Mouse (Mus musculus) intestine, embryonic 15.5 days (tissue): ENCODE data around the gene Rfx7. TPM values are rescaled to one million over a fixed set of nuclear protein-coding genes. Genes with fewer than 3 reads are reported as not detected.
A peak's percentile ranks its signal among the peaks of the same experiment; 100 is the strongest.

Experiments
- ATAC-seq: fragments of 200-750 bp; cut with Nextera tagmentation; 2 replicates; pipeline ENCODE4 v1.8.0; 2017; ENCODE audit warnings: moderate TSS enrichment, moderate library complexity
- H3K27ac ChIP-seq: fragments of 300-500 bp; sonication (generic); 2 replicates; pipeline ENCODE4 v1.5.1; 2015; ENCODE audit warnings: mild to moderate bottlenecking, inconsistent platforms
- H3K27me3 ChIP-seq: fragments of 300-500 bp; sonication (generic); replicated peaks from 2 replicates; pipeline ENCODE4 v1.6.1; 2015; ENCODE audit warnings: inconsistent platforms
- H3K36me3 ChIP-seq: fragments of 300-500 bp; sonication (generic); 2 replicates; pipeline ENCODE4 v1.6.1; 2015; ENCODE audit warnings: inconsistent platforms
- H3K4me1 ChIP-seq: fragments of 300-500 bp; sonication (generic); replicated peaks from 2 replicates; pipeline ENCODE4 v1.6.1; 2015; ENCODE audit warnings: inconsistent platforms
- H3K4me2 ChIP-seq: fragments of 300-500 bp; sonication (generic); replicated peaks from 2 replicates; pipeline ENCODE4 v1.6.1; 2015; ENCODE audit warnings: mild to moderate bottlenecking, inconsistent platforms
- H3K4me3 ChIP-seq: fragments of 300-500 bp; sonication (generic); replicated peaks from 2 replicates; pipeline ENCODE4 v1.5.1; 2015; ENCODE audit warnings: inconsistent platforms
- H3K9ac ChIP-seq: fragments of 300-500 bp; sonication (generic); 2 replicates; pipeline ENCODE4 v1.6.1; 2015; ENCODE audit warnings: inconsistent platforms
- H3K9me3 ChIP-seq: fragments of 300-500 bp; sonication (generic); 2 replicates; pipeline ENCODE4 v1.6.1; 2016; ENCODE audit warnings: inconsistent platforms
- WGBS: fragments of 180-500 bp; shearing (Covaris S2); methylation state at CpG from one replicate; pipeline ENCODE4 v1.1.7; 2015; 5-methylcytosine and 5-hydroxymethylcytosine counted together
- polyA plus RNA-seq: library from polyadenylated mRNA; unstranded; fragments of >200 nt; fragmentation: Nextera tagmentation; extraction: Ambion mirVana; gene quantifications from 2 replicates; pipeline ENCODE4 v1.2.1, GENCODE M21; 2015

Gene Rfx7
- polyA plus RNA-seq, 1 experiment from 2014 or later, result 10.9 TPM

- no peaks in the 10 kb centered on the region for H3K27me3 ChIP-seq
- H3K27ac ChIP-seq, result no peak overlapping the region
- H3K9me3 ChIP-seq, result no peaks in the 10 kb centered on the region
- H3K4me2 ChIP-seq, result no peak overlapping the region
- no peak overlapping the region for H3K9ac ChIP-seq
- no peaks in the 10 kb centered on the region for H3K4me1 ChIP-seq
- H3K36me3 ChIP-seq, result no peaks in the 10 kb centered on the region
- H3K4me3 ChIP-seq, result no peak overlapping the region
- ATAC-seq, result no peak
Observed at GRCm38 (mm10) chr9:72520849-72521248, 11.2 kb upstream of the Rfx7 start.

- Histone ChIP-seq H3K4me1 (peaks cover 5% of the 10 kb centered on the region), H3K36me3 (no peaks in the 10 kb centered on the region), H3K4me3 (no peak overlapping the region), H3K9me3 (no peaks in the 10 kb centered on the region), H3K9ac (no peak overlapping the region), H3K4me2 (no peak overlapping the region), H3K27ac (no peak overlapping the region), H3K27me3 (no peaks in the 10 kb centered on the region)
- 87% methylated on average over 1 of the region's 1 CpGs for WGBS
- ATAC-seq, result no peak
Observed at GRCm38 (mm10) chr9:72526091-72526490, 5.9 kb upstream of the Rfx7 start.

DNA sequence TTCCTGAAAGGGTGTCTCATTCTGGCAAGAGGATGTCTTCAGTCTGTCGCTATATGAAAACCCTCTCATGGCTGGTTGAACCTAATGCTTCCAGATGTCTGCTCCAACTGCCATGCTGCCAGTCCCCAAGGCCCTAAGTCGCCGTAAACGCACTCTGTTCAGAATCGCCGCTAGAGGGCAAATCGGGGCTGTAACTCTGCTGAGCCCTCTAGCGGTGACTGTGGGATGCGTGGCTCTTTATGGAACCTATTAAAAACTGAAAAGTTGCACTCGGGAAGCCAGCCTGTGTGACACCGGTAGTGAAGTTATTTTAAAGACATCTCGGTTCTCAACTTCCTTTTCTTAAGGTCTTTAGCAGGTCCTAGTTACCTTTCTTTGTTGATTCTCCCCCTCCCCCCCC lies 1.8 kb upstream of the Rfx7 start:
- ATAC-seq, result peak; percentile 4; the same call in 1 of the 2 replicates
- Histone ChIP-seq H3K27ac (peak overlapping the region; percentile 100), H3K9ac (no peak overlapping the region)

GRCm38 (mm10) chr9:72530824-72531223 lies 1.2 kb upstream of the Rfx7 start:
- Histone ChIP-seq H3K9ac (peak overlapping the region; percentile 96; the same call in 1 of the 2 replicates), H3K36me3 (no peaks in the 10 kb centered on the region), H3K9me3 (no peaks in the 10 kb centered on the region), H3K4me2 (peak overlapping the region; percentile 85), H3K4me3 (peak overlapping the region; percentile 94), H3K27ac (peak overlapping the region; percentile 100), H3K27me3 (no peaks in the 10 kb centered on the region), H3K4me1 (peaks cover 6% of the 10 kb centered on the region)
- ATAC-seq, result peak; percentile 62
- 27% methylated on average over 4 of the region's 4 CpGs for WGBS

More for the DNA sequence above, 1.8 kb upstream of the Rfx7 start:
- H3K36me3 ChIP-seq, result no peaks in the 10 kb centered on the region
- H3K9me3 ChIP-seq, result no peaks in the 10 kb centered on the region
- under 1% methylated on average over 12 of the region's 12 CpGs for WGBS
- peaks cover 6% of the 10 kb centered on the region for H3K4me1 ChIP-seq
- no peak overlapping the region for H3K4me3 ChIP-seq
- no peaks in the 10 kb centered on the region for H3K27me3 ChIP-seq
- 0 out of 2 replicates have a peak overlapping the region, but pooled peaks have one; percentile 85 for H3K4me2 ChIP-seq

- Histone ChIP-seq H3K9me3 (no peaks in the 10 kb centered on the region), H3K27me3 (no peaks in the 10 kb centered on the region), H3K27ac (peak overlapping the region; percentile 100), H3K36me3 (no peaks in the 10 kb centered on the region), H3K4me3 (peak overlapping the region; percentile 94), H3K4me2 (peak overlapping the region; percentile 85), H3K4me1 (peaks cover 6% of the 10 kb centered on the region), H3K9ac (peak overlapping the region; percentile 96)
- WGBS, result under 1% methylated on average over 35 of the region's 35 CpGs
- ATAC-seq, result peak; percentile 82
Observed at GRCm38 (mm10) chr9:72531291-72531995, 597 bp upstream of the Rfx7 start.

DNA sequence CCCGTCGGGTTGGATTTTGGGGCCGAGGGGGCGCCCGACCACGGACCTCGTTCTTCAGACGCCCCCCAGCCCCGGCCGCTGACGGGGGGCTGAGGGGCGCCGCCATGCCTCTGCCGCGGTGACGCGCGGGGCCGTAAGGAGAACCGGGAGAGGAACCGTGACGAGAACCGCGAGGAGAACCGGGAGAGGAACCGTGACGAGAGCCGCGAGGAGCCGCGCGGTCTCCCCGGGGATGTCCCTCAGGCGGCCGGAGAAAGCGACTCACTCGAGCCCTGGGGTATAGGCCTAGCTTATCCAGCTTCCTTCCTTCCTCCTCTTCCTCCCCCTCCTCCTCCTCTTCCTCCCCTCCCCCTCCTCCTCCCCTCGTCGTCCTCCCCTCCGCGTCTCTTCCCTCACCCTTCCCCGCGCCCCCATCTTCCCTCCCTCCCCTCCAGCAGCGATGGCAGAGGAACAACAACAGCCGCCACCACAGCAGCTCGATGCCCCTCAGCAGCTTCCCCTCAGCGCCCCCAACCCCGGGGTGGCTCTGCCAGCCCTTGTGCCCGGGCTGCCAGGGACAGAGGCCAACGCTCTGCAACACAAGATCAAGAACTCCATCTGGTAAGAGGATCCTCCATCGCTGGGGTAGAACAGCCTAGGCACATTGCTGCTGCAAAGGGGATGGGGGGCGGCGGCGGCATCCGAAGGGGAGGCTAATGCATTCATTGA lies 495 bp downstream of the Rfx7 start:
- no peaks in the 10 kb centered on the region for H3K9me3 ChIP-seq
- H3K36me3 ChIP-seq, result no peaks in the 10 kb centered on the region
- peak overlapping the region; percentile 100 for H3K27ac ChIP-seq
- ATAC-seq, result peak; percentile 40
- WGBS, result under 1% methylated on average over 51 of the region's 55 CpGs
- H3K27me3 ChIP-seq, result no peaks in the 10 kb centered on the region
- H3K9ac ChIP-seq, result peak overlapping the region; percentile 96
- H3K4me2 ChIP-seq, result peak overlapping the region; percentile 85
- H3K4me1 ChIP-seq, result peaks cover 6% of the 10 kb centered on the region
- peak overlapping the region; percentile 94 for H3K4me3 ChIP-seq

GRCm38 (mm10) chr9:72533089-72533415 lies 1.0 kb downstream of the Rfx7 start:
- H3K4me3 ChIP-seq, result peak overlapping the region; percentile 94

DNA sequence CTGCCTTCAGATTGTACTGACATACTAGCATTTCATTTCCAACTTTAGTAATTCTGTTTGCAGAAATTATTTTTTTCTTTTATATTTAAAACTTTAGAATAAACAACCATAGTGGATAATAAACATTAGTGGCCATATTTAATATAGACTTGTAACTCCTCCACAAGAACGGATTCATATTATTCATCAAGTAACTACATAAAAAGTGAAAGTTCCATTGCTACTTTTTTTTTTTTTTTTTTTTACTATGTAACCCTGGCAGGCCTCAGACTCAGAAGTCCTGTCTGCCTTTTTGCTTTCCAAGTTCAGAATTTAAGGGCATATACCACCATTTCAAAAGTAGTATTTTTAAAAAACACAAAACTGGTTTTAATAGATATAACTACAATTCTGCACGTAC lies 2.9 kb downstream of the Rfx7 start:
- H3K27ac ChIP-seq, result no peak overlapping the region
- H3K4me1 ChIP-seq, result peaks cover 6% of the 10 kb centered on the region
- ATAC-seq, result no peak
- H3K36me3 ChIP-seq, result no peaks in the 10 kb centered on the region
- 66% methylated on average over 2 of the region's 2 CpGs for WGBS
- H3K27me3 ChIP-seq, result no peaks in the 10 kb centered on the region
- H3K9me3 ChIP-seq, result no peaks in the 10 kb centered on the region
- H3K4me2 ChIP-seq, result no peak overlapping the region
- no peak overlapping the region for H3K9ac ChIP-seq
- H3K4me3 ChIP-seq, result no peak overlapping the region

More at GRCm38 (mm10) chr9:72533089-72533415, 1.0 kb downstream of the Rfx7 start:
- Histone ChIP-seq H3K9me3 (no peaks in the 10 kb centered on the region), H3K27ac (peak overlapping the region; percentile 100), H3K27me3 (no peaks in the 10 kb centered on the region), H3K9ac (peak overlapping the region; percentile 96), H3K36me3 (no peaks in the 10 kb centered on the region), H3K4me2 (peak overlapping the region; percentile 85), H3K4me1 (peaks cover 6% of the 10 kb centered on the region)
- no peak for ATAC-seq
- WGBS, result 0% methylated on average over 2 of the region's 2 CpGs

DNA sequence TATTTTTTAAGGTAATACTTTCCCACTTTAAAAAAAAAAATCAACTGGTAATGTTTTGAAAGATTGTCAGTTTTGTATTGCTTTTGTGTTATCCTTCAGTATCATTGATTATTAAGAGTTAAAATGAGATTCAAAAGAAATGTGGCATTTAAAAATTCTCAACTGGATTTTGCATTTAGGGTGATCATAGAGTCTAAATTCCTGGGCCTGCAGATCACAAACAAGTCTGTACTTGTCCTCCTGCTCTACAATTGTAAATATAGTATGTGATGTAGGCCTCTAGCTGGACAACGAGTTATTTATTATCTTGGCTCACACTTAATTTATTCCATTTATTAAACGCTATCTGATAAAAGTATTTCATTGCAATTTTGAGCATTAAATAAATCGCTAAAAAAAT lies 3.4 kb downstream of the Rfx7 start:
- 78% methylated on average over 3 of the region's 3 CpGs for WGBS
- no peak overlapping the region for H3K4me2 ChIP-seq
- H3K9ac ChIP-seq, result no peak overlapping the region
- no peak overlapping the region for H3K4me3 ChIP-seq
- H3K36me3 ChIP-seq, result no peaks in the 10 kb centered on the region
- ATAC-seq, result no peak
- H3K27ac ChIP-seq, result no peak overlapping the region
- H3K4me1 ChIP-seq, result peaks cover 6% of the 10 kb centered on the region
- no peaks in the 10 kb centered on the region for H3K9me3 ChIP-seq
- no peaks in the 10 kb centered on the region for H3K27me3 ChIP-seq

GRCm38 (mm10) chr9:72537086-72537485 lies 5.0 kb downstream of the Rfx7 start:
- no peak overlapping the region for H3K9ac ChIP-seq
- 53% methylated on average over 1 of the region's 1 CpGs for WGBS
- H3K4me3 ChIP-seq, result no peak overlapping the region
- H3K27ac ChIP-seq, result no peak overlapping the region
- H3K4me2 ChIP-seq, result no peak overlapping the region
- H3K4me1 ChIP-seq, result no peaks in the 10 kb centered on the region
- no peak for ATAC-seq
- H3K27me3 ChIP-seq, result no peaks in the 10 kb centered on the region
- no peaks in the 10 kb centered on the region for H3K36me3 ChIP-seq
- no peaks in the 10 kb centered on the region for H3K9me3 ChIP-seq

DNA sequence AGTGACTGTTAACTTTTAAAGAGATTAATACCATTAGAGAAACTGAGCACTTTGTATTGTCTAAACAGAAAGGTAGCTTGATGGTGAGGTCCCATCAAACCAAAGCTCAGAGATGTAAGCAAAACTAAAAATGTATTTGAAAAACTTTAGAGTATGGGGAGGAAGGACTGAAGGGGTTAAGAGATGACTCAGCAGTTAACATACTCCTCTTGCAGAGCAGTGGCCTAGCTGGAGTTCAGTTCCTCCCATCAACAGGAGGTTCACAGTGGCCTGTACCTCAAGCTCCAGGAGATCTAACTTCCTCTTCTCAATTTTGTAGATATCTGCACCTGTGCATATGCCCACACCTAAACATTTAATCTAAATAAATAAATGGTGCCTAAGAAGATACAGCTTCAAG lies 11.6 kb downstream of the Rfx7 start:
- H3K9ac ChIP-seq, result no peak overlapping the region
- H3K27me3 ChIP-seq, result no peaks in the 10 kb centered on the region
- no peak overlapping the region for H3K4me3 ChIP-seq
- H3K27ac ChIP-seq, result no peak overlapping the region
- no peak overlapping the region for H3K4me2 ChIP-seq
- H3K4me1 ChIP-seq, result no peaks in the 10 kb centered on the region
- H3K36me3 ChIP-seq, result no peaks in the 10 kb centered on the region
- no peak for ATAC-seq
- H3K9me3 ChIP-seq, result no peaks in the 10 kb centered on the region

- H3K36me3 ChIP-seq, result no peaks in the 10 kb centered on the region
- no peak overlapping the region for H3K4me3 ChIP-seq
- no peaks in the 10 kb centered on the region for H3K9me3 ChIP-seq
- no peak overlapping the region for H3K9ac ChIP-seq
- H3K4me2 ChIP-seq, result no peak overlapping the region
- no peak for ATAC-seq
- no peaks in the 10 kb centered on the region for H3K4me1 ChIP-seq
- H3K27me3 ChIP-seq, result no peaks in the 10 kb centered on the region
- H3K27ac ChIP-seq, result no peak overlapping the region
- WGBS, result 80% methylated on average over 1 of the region's 1 CpGs
Observed at GRCm38 (mm10) chr9:72558780-72559179, 26.7 kb downstream of the Rfx7 start.

DNA sequence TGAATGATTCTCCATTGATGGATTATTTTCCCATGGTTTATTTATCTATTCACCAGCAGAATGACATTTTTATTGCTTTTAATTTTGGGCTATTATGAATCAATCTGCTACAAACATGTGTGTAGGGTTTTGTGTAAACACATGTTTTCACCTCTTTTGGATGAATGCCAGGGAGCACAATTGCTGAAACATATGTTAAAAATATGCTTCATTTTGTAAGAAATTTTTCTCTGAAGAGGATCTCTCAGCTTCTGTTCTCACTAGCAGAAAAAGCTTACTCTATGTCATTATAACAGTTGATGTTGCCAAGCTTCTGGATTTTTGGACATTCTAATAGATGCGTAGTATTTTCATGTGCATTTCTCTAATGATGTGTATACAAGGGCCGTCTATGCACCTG lies 28.3 kb downstream of the Rfx7 start:
- no peaks in the 10 kb centered on the region for H3K4me1 ChIP-seq
- H3K27me3 ChIP-seq, result no peaks in the 10 kb centered on the region
- H3K9ac ChIP-seq, result no peak overlapping the region
- no peak overlapping the region for H3K27ac ChIP-seq
- H3K36me3 ChIP-seq, result no peaks in the 10 kb centered on the region
- ATAC-seq, result no peak
- H3K4me2 ChIP-seq, result no peak overlapping the region
- WGBS, result 85% methylated on average over 2 of the region's 2 CpGs
- no peaks in the 10 kb centered on the region for H3K9me3 ChIP-seq
- no peak overlapping the region for H3K4me3 ChIP-seq
